Mouse (Mus musculus) heart, embryonic 10.5 days (tissue): ENCODE results near the gene G0s2. TPM values are rescaled to one million over a fixed set of nuclear protein-coding genes. Genes with fewer than 3 reads are reported as not detected.
"Not testable (repeated sequence)": the region's sequence is repeated elsewhere in the genome, so short reads cannot be mapped to it uniquely, and the experiment has no call there.

Experiments used
- DNase-seq: peaks from one replicate; pipeline ENCODE4 v3.0.0-alpha.2; 2017; ENCODE audit warnings: low spot score
- H3K27ac ChIP-seq: fragments of 300-500 bp; sonication (generic); 2 replicates; pipeline ENCODE4 v1.5.1; 2016; ENCODE audit warnings: mild to moderate bottlenecking
- H3K27me3 ChIP-seq: fragments of 300-500 bp; sonication (generic); 2 replicates; pipeline ENCODE4 v1.6.1; 2016; ENCODE audit warnings: mild to moderate bottlenecking; ENCODE audit not compliant: poor library complexity, insufficient read depth, severe bottlenecking
- H3K36me3 ChIP-seq: fragments of 300-500 bp; sonication (generic); 2 replicates; pipeline ENCODE4 v1.6.1; 2016; ENCODE audit warnings: mild to moderate bottlenecking, moderate library complexity
- H3K4me1 ChIP-seq: fragments of 300-500 bp; sonication (generic); 2 replicates; pipeline ENCODE4 v1.6.1; 2016; ENCODE audit warnings: mild to moderate bottlenecking
- H3K4me3 ChIP-seq: fragments of 300-500 bp; sonication (generic); 2 replicates; pipeline ENCODE4 v1.5.1; 2016; ENCODE audit warnings: mild to moderate bottlenecking, moderate library complexity
- H3K9me3 ChIP-seq: fragments of 300-500 bp; sonication (generic); 2 replicates; pipeline ENCODE4 v1.6.1; 2016; ENCODE audit warnings: mild to moderate bottlenecking, moderate library complexity
- WGBS: fragments of 180-500 bp; shearing (Covaris S2); methylation state at CpG from one replicate; pipeline ENCODE4 v1.1.7; 2016; 5-methylcytosine and 5-hydroxymethylcytosine counted together
- polyA plus RNA-seq: library from polyadenylated mRNA; unstranded; fragments of >200 nt; fragmentation: Nextera tagmentation; extraction: Ambion mirVana; gene quantifications from 2 replicates; pipeline ENCODE4 v1.2.1, GENCODE M21; 2016

Gene G0s2
- polyA plus RNA-seq, 1 experiment from 2014 or later: 36.1 TPM

DNA sequence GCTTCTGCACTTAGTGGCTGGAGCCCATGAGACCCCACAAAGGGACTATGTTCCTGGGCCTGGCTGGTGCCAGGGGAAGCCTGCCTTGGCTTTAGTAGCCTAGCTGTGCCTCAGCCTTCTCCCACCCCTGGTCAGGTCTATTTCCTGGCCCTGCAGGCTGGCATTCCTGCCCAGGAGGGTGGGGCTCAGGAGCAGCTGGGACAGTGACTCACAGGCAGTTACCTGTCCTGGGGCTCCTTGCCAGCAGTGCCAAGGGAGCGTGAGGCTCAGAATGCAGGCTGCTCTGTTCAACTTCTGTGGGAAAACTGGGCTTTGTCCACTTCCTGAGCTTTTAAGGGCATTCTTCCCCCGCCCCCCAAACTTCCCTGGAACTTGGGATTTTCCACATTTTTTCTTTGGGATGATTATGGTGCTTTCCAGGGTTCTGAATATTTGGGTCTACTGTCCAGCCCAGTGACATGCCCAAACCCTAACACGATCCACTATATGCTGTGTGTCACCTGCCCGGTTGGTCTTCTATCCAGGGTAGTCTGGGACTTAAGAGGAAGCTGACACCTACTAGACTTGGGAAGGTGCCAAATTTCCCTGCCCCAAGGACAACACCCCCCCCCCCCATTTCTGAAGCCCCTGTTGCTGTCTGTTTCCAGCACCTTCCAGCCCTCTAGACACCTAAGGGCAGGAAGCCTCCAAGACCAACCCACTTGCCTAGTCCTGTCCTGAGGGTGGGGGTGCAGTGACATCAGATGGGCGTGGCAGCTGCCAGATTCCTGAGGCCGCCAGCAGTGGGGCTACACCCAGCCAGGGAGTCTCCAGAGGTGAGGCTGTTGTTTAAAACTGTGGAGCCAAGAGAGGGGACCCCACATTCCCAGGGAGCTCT lies 28.4 kb upstream of the G0s2 start:
- Histone ChIP-seq H3K36me3 (no peaks in the 10 kb centered on the region), H3K27me3 (peaks cover 15% of the 10 kb centered on the region), H3K4me1 (peaks cover 8% of the 10 kb centered on the region; the same call in 1 of the 2 replicates), H3K27ac (no peak overlapping the region), H3K9me3 (no peaks in the 10 kb centered on the region), H3K4me3 (no peak overlapping the region)
- WGBS: 59% methylated on average over 6 of the region's 6 CpGs
- DNase-seq: no peak

DNA sequence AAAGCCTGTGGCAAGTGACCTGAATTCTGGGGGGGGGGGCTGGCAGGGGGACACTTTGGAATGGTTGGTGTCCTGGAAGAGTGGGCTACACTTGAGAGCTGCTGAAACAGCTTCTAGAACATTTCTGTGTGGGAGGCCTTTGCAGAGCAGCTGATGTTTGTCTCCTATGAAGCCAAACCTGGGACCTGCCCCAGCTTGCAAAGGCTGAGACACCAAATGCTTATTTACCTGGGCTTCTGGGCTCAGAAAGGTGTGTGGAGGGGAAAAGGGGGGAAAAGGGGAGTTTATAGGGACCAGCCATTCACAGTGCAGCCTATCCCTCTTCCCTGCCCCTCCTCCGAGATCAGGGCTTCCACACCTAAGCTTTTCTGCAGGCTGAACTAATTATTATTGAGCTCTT lies 27.0 kb upstream of the G0s2 start:
- H3K27ac ChIP-seq: no peak overlapping the region
- H3K9me3 ChIP-seq: no peaks in the 10 kb centered on the region
- H3K36me3 ChIP-seq: no peaks in the 10 kb centered on the region
- DNase-seq: no peak
- peaks cover 15% of the 10 kb centered on the region for H3K27me3 ChIP-seq
- peaks cover 8% of the 10 kb centered on the region; the same call in 1 of the 2 replicates for H3K4me1 ChIP-seq
- no peak overlapping the region for H3K4me3 ChIP-seq
- WGBS: 65% methylated on average over 1 of the region's 1 CpGs

DNA sequence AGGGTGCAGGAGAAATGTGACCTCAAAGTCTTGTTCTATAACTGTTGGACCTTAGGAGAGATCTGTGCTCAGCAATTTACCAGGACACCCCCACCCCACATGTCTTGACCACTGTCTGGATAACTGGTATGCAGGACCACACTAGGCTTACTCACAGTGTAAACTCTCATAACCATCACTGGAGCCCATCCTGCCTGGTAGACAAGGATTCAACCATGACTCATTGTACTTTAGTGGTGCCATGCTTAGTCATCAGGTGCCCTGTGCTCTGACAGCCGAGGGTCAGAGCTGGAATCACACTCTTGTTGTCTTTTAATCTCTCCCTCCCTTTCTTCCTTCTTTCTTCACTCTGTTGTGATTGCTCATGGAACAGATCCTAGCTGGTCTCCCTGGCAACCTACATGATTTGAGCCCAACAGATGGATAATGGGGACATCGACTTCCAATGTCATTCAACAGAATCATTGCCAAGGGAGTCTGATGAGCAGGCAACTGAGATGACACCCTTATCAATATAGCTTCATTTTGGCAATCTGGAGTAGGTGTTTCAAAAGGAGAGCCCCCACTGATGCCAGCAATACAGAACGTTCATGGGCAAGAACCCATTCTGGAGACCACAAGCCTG lies 25.2 kb upstream of the G0s2 start:
- Histone ChIP-seq H3K4me1 (peaks cover 8% of the 10 kb centered on the region), H3K27ac (no peak overlapping the region), H3K9me3 (no peaks in the 10 kb centered on the region), H3K27me3 (peaks cover 11% of the 10 kb centered on the region), H3K36me3 (no peaks in the 10 kb centered on the region), H3K4me3 (no peak overlapping the region)
- WGBS: 83% methylated on average over 3 of the region's 3 CpGs
- no peak for DNase-seq

DNA sequence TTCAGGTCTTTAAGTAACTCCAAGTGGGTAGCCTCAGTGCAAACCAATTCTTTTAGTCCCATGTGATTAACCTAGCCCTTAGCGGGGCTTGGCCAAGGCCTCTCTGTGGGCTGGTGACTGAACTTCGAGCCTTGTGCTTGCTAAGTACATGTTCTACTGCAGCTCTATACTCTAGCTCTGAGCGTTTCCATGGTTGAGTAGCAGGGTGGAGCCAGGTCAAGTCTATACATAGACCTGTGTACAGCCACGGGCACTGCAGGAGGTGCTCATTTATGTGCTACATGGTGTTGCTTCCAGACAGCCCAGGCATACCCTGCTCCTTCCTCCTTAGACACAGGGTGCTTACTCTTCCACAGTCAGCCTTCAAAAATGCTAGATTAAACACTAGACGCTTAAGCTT lies 22.9 kb upstream of the G0s2 start:
- Histone ChIP-seq H3K9me3 (no peaks in the 10 kb centered on the region), H3K4me1 (no peaks in the 10 kb centered on the region; the same call in 1 of the 2 replicates), H3K36me3 (no peaks in the 10 kb centered on the region), H3K27me3 (no peaks in the 10 kb centered on the region), H3K4me3 (no peak overlapping the region), H3K27ac (no peak overlapping the region)
- no peak for DNase-seq
- WGBS: 75% methylated on average over 5 of the region's 5 CpGs

DNA sequence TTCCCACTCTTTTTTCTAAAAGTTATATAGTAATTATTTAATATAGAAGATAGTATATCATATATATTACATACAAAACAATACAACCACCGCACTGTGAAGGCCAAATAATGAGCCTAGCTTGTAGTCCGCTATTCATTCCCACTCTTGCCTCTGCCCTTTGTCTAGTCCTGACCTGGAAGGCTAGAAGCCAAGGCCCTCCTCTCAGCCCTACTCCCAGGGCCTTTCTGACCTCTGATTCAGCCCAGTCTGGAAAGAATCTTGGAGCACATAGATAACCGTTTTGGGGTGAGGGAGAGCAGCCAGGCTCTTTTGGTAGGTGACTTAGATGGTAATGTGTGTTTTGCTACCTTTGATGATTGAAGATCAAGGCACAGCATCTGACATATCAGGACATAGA lies 20.9 kb upstream of the G0s2 start:
- H3K4me1 ChIP-seq: peaks cover 5% of the 10 kb centered on the region
- no peaks in the 10 kb centered on the region for H3K36me3 ChIP-seq
- H3K27ac ChIP-seq: no peak overlapping the region
- WGBS: 81% methylated on average over 3 of the region's 3 CpGs
- no peak overlapping the region for H3K4me3 ChIP-seq
- no peaks in the 10 kb centered on the region for H3K9me3 ChIP-seq
- no peak for DNase-seq
- no peaks in the 10 kb centered on the region for H3K27me3 ChIP-seq

DNA sequence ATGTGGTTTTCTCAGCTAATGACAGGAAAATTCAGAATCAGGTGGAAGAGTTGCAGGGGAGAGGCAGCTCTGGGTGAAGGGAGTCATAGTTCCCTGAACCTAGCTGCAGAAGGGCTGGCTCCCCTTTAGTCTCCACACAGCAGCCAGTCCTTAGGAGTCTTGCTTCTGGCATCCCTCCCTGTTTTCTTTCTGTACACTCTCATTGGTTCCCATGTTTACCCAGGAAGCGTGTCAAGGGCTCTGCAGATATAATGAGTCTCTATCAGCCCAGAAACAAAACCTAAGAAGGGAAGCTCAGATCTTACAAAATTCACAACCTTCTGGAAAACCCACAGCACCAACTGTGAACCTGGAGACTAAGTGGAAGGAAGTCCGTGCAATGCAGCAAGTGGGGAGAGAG lies 20.0 kb upstream of the G0s2 start:
- Histone ChIP-seq H3K36me3 (no peaks in the 10 kb centered on the region), H3K27ac (no peak overlapping the region), H3K27me3 (no peaks in the 10 kb centered on the region), H3K4me1 (peaks cover 5% of the 10 kb centered on the region), H3K9me3 (no peaks in the 10 kb centered on the region), H3K4me3 (no peak overlapping the region)
- 45% methylated on average over 2 of the region's 2 CpGs for WGBS
- DNase-seq: no peak

DNA sequence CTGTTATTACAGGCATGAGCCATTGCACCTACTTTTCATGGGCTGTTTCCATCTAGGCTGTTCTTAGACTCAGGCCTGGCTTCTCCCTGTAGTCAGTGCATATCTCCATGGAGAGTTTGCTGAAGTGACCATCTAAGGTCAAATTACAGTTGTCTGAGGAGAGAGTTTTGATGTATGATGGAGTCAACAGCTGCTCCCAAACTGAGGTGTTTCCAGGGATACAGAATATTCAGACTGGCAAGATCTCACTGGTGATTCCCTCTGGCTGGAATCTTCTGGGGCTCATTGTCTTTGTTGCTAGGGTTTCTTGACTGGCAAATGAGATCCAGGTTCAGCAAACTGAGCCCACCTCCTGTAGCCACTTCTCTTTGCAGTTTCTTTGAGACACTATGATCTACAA lies 17.7 kb upstream of the G0s2 start:
- H3K36me3 ChIP-seq: no peaks in the 10 kb centered on the region
- H3K9me3 ChIP-seq: no peaks in the 10 kb centered on the region
- H3K27ac ChIP-seq: no peak overlapping the region
- DNase-seq: no peak
- peaks cover 5% of the 10 kb centered on the region for H3K4me1 ChIP-seq
- no peaks in the 10 kb centered on the region for H3K27me3 ChIP-seq
- no peak overlapping the region for H3K4me3 ChIP-seq

DNA sequence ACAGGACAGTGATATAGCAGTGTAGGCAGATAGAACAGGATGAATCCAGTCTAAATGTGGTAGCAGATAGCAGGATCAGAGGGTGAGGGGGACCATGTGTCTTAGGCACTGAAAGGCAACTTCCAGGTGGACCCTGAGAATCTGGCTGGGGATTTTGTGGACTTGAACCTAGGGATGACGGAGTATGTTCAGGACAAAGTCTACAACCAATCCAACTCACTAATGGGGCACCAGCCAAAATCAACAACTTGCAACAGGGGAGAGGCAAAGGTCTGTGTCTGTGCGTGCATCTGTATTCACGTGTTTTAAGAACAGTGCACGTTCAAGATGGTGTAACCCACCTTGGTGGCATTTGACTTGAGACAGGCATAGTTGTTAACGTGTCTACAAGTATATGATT lies 16.9 kb upstream of the G0s2 start:
- Histone ChIP-seq H3K4me1 (peaks cover 5% of the 10 kb centered on the region), H3K27ac (no peak overlapping the region), H3K36me3 (no peaks in the 10 kb centered on the region), H3K4me3 (no peak overlapping the region), H3K9me3 (no peaks in the 10 kb centered on the region), H3K27me3 (no peaks in the 10 kb centered on the region)
- 84% methylated on average over 5 of the region's 5 CpGs for WGBS
- DNase-seq: no peak

DNA sequence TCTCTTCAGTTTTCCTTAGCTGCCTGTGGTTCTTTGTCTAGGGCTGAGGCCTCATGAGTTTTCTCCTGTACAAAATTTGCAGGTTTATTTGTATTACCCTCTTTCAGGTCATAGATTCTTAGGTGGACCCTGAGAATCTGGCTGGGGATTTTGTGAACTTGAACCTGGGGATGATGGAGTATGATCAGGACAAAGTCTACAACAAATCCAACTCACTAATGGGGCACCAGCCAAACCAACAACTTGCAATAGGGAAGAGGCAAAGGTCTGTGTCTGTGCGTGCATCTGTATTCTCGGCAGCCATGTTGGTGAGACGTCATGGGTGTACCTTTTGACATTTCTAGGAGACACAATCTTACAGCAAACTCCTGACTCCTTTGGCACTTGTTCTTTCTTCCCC lies 16.1 kb upstream of the G0s2 start:
- 83% methylated on average over 3 of the region's 3 CpGs for WGBS
- Histone ChIP-seq H3K36me3 (no peaks in the 10 kb centered on the region), H3K27ac (no peak overlapping the region), H3K4me1 (peaks cover 5% of the 10 kb centered on the region), H3K27me3 (no peaks in the 10 kb centered on the region), H3K4me3 (no peak overlapping the region), H3K9me3 (no peaks in the 10 kb centered on the region)
- DNase-seq: no peak

DNA sequence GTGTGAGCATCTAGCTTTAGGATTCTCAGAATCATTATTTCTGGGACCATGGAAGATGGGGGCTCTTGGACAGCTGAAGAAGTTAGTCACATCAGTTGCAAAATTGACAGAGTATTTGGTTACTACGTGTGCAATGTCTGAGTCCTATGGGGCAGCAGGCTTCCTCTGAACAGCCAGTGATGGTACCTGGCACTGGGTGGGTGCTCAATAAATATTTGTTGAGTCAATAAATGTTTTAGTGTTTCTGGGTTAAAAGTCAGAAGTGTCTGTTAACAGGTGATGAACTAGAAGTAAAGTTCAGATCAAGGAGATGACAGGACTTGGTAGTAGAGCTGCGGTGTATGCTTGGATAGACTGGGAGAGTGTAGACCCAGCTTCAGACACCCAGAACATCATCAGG lies 14.6 kb upstream of the G0s2 start:
- Histone ChIP-seq H3K4me3 (no peak overlapping the region), H3K27me3 (no peaks in the 10 kb centered on the region), H3K36me3 (no peaks in the 10 kb centered on the region), H3K27ac (no peak overlapping the region), H3K4me1 (peaks cover 5% of the 10 kb centered on the region; the same call in 1 of the 2 replicates), H3K9me3 (no peaks in the 10 kb centered on the region)
- 84% methylated on average over 2 of the region's 2 CpGs for WGBS
- DNase-seq: no peak

DNA sequence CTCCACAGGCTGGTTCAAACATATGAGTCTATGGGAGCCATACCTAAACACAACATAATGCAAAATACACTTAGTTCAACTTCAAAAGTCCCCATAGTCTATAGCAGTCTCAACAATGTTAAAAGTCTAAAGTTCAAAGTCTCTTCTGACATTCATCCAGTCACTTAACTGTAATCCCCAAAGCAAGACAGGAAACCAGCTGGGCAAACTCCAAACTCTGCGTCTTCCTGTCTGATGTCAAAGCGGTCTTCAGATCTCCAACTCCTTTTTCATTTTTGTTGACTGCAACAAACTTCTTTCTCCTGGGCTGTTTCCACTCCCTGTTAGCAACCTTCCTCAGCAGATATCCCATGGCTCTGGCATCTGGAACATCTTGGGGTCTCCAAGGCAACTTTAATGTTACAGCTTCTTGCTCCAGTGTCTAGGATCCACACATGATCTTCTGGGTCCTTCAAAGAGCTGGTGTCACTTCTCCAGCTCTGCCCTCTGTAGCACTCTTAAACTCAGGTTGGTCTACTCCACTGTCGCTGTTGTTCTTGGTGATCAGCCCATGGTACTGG lies 12.8 kb upstream of the G0s2 start:
- not testable (repeated sequence) for H3K4me1 ChIP-seq

DNA sequence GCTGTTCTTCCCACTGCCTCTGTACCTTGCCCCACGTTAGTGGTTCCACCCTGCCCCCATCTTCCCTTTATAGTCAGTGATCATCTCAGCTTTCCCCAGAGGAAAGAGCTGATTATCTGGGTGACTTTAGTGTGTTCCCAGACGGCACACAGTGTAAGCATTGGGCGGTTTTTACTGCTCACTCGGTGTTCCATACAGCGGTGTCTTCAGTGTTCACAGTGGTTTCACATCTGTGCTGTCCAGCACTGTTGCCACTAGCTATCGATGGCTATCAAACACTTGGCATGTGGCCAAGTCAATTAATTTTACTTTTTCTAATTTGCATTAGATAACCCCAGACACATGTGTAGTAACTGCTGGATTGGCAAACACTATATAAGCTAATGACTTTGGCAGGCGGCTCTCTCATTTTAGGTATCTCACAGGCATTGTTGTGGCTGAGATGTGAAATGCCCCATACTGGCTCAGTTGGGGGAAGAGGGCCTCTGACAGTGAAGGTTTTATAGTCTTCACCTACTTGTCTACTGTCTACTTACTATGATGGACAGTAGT lies 11.3 kb upstream of the G0s2 start:
- H3K9me3 ChIP-seq: no peaks in the 10 kb centered on the region
- no peak overlapping the region for H3K4me3 ChIP-seq
- H3K4me1 ChIP-seq: no peaks in the 10 kb centered on the region; the same call in 1 of the 2 replicates
- WGBS: 76% methylated on average over 7 of the region's 7 CpGs
- no peaks in the 10 kb centered on the region for H3K27me3 ChIP-seq
- no peaks in the 10 kb centered on the region for H3K36me3 ChIP-seq
- H3K27ac ChIP-seq: no peak overlapping the region
- no peak for DNase-seq

More for the DNA sequence above, 12.8 kb upstream of the G0s2 start:
- not testable (repeated sequence) for H3K36me3 ChIP-seq, H3K4me3 ChIP-seq, DNase-seq, H3K9me3 ChIP-seq, H3K27ac ChIP-seq, H3K27me3 ChIP-seq
- whole genome bisulfite sequencing: 83% methylated on average over 3 of the region's 3 CpGs

DNA sequence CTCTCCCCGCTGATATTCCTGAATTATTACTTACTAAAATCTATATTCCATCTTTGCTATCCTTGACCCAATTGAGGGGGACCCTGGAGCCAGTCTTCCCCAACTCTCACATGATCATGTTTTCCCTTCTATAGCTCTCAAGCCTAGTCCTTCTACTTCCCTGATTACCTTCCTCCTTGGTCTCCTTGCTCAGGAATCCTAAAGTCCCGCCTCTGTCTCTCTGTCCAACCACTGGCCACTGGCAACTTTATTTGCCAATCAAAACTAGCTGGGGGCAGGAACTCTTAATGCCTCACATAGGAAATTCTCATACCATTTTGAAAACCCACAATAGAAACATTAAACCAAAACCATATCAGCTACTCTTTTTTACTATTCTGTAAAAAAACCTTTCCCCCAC lies 8.3 kb upstream of the G0s2 start:
- no peaks in the 10 kb centered on the region for H3K9me3 ChIP-seq
- 78% methylated on average over 2 of the region's 2 CpGs for WGBS
- H3K27me3 ChIP-seq: no peaks in the 10 kb centered on the region

More for the DNA sequence above, 8.3 kb upstream of the G0s2 start:
- Histone ChIP-seq H3K4me1 (0 out of 2 replicates have a peak, but pooled peaks cover 6% of the 10 kb centered on the region), H3K4me3 (no peak overlapping the region), H3K27ac (no peak overlapping the region), H3K36me3 (no peaks in the 10 kb centered on the region)
- DNase-seq: no peak
